Mouse (Mus musculus) hindbrain, embryonic 14.5 days (tissue): ENCODE measurements around the gene Poglut1. TPM values are rescaled to one million over a fixed set of nuclear protein-coding genes. Genes with fewer than 3 reads are reported as not detected.
A peak's percentile ranks its signal among the peaks of the same experiment; 100 is the strongest.
"Not testable (repeated sequence)": the region's sequence is repeated elsewhere in the genome, so short reads cannot be mapped to it uniquely, and the experiment has no call there.

Experiments used
- ATAC-seq: fragments of 200-750 bp; cut with Nextera tagmentation; 2 replicates; pipeline ENCODE4 v1.8.0; 2017; ENCODE audit warnings: moderate number of reproducible peaks, mild to moderate bottlenecking, moderate TSS enrichment, moderate library complexity; ENCODE audit not compliant: low FRiP score
- DNase-seq: peaks from one replicate; pipeline ENCODE4 v3.0.0-alpha.2; 2015; ENCODE audit warnings: low spot score
- H3K27ac ChIP-seq: fragments of 300-500 bp; sonication (generic); 2 replicates; pipeline ENCODE4 v1.5.1; 2014; ENCODE audit warnings: mild to moderate bottlenecking, moderate library complexity
- H3K27me3 ChIP-seq: fragments of 300-500 bp; sonication (generic); 2 replicates; pipeline ENCODE4 v1.6.1; 2014; ENCODE audit warnings: mild to moderate bottlenecking, low read length, mixed read lengths; ENCODE audit not compliant: control insufficient read depth, insufficient read depth
- H3K36me3 ChIP-seq: fragments of 300-500 bp; sonication (generic); replicated peaks from 2 replicates; pipeline ENCODE4 v1.6.1; 2014; ENCODE audit not compliant: control insufficient read depth, insufficient read depth
- H3K4me1 ChIP-seq: fragments of 300-500 bp; sonication (generic); replicated peaks from 2 replicates; pipeline ENCODE4 v1.6.1; 2014; ENCODE audit warnings: antibody characterized with exemption, low read length, mixed read lengths; ENCODE audit not compliant: control insufficient read depth, insufficient read depth
- H3K4me2 ChIP-seq: fragments of 300-500 bp; sonication (generic); replicated peaks from 2 replicates; pipeline ENCODE4 v1.6.1; 2014; ENCODE audit warnings: mild to moderate bottlenecking, moderate library complexity
- H3K4me3 ChIP-seq: fragments of 300-500 bp; sonication (generic); replicated peaks from 2 replicates; pipeline ENCODE4 v1.5.1; 2014; ENCODE audit warnings: mild to moderate bottlenecking, low read length
- H3K9ac ChIP-seq: fragments of 300-500 bp; sonication (generic); 2 replicates; pipeline ENCODE4 v1.6.1; 2014
- H3K9me3 ChIP-seq: fragments of 300-500 bp; sonication (generic); 2 replicates; pipeline ENCODE4 v1.6.1; 2016; ENCODE audit warnings: low read length; ENCODE audit not compliant: control insufficient read depth
- WGBS: fragments of 180-500 bp; shearing (Covaris S2); extraction: QIAGEN DNeasy Blood & Tissue Kit; methylation state at CpG from one replicate; pipeline ENCODE4 v1.1.7; 2014; 5-methylcytosine and 5-hydroxymethylcytosine counted together
- polyA plus RNA-seq: library from polyadenylated mRNA; unstranded; fragments of >200 nt; fragmentation: Nextera tagmentation; extraction: Ambion mirVana; gene quantifications from 2 replicates; pipeline ENCODE4 v1.2.1, GENCODE M21; 2014

Gene Poglut1
- polyA plus RNA-seq, 1 experiment from 2014 or later: 53.6 TPM

DNA sequence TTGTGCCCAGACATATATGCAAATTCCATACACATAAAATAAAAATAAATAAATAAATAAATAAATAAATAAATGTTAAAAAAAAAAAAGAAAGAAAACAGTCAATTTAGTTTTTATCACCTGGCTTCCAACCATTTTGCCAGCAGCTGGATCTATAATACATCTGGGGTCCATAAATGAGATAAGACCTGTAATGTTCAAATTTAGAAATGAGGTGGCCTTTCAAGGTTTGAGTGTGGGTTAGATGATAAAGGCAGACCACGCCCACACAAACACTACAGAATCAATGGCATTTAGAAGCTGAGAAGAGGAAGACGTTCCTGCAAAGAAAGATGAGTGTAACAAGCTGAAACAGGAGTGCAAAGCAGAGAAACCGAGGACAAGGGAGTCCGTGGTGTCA is 68.7 kb downstream of the Poglut1 start:
- WGBS: 82% methylated on average over 4 of the region's 4 CpGs
- H3K4me3 ChIP-seq: no peak overlapping the region
- no peak overlapping the region for H3K9ac ChIP-seq
- no peak for ATAC-seq
- no peak for DNase-seq
- 0 out of 2 replicates have a peak, but pooled peaks cover 14% of the 10 kb centered on the region for H3K4me1 ChIP-seq
- no peaks in the 10 kb centered on the region for H3K9me3 ChIP-seq
- H3K27me3 ChIP-seq: peaks cover 11% of the 10 kb centered on the region; the same call in 1 of the 2 replicates
- no peaks in the 10 kb centered on the region for H3K36me3 ChIP-seq
- H3K4me2 ChIP-seq: no peak overlapping the region
- H3K27ac ChIP-seq: no peak overlapping the region

DNA sequence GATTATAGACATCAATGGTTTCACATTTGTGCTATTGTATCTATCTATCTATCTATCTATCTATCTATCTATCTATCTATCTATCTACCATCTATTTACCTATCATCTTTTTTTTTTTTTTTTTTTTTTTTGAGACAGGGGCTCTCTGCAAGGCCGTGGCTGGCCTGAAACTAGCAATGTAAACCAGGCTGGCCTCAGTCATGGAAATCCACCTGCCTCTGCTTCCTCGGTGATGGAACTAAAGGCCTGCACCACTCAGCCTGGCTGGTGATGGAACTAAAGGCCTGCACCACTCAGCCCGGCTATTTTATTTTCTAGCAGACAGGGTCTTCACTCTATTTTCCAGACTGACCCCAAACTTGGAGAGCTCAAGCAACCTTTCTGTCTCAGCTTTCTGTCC is 71.8 kb downstream of the Poglut1 start:
- 90% methylated on average over 3 of the region's 3 CpGs for WGBS

GRCm38 (mm10) chr16:38477241-38477608 is 72.8 kb downstream of the Poglut1 start:
- peak overlapping the region; percentile 32 for H3K4me3 ChIP-seq
- H3K27ac ChIP-seq, H3K27me3 ChIP-seq, DNase-seq, H3K36me3 ChIP-seq, H3K9me3 ChIP-seq, ATAC-seq: not testable (repeated sequence)
- peak overlapping the region; percentile 55 for H3K9ac ChIP-seq
- WGBS: 39% methylated on average over 14 of the region's 14 CpGs
- H3K4me2 ChIP-seq: peak overlapping the region; percentile 65
- 0 out of 2 replicates have a peak, but pooled peaks cover 10% of the 10 kb centered on the region for H3K4me1 ChIP-seq

More for the DNA sequence above, 71.8 kb downstream of the Poglut1 start:
- H3K9ac ChIP-seq: no peak overlapping the region
- no peak for DNase-seq
- no peak overlapping the region for H3K4me2 ChIP-seq
- H3K36me3 ChIP-seq: no peaks in the 10 kb centered on the region
- H3K4me3 ChIP-seq: no peak overlapping the region
- peaks cover 7% of the 10 kb centered on the region; the same call in 1 of the 2 replicates for H3K27me3 ChIP-seq
- no peak for ATAC-seq
- H3K9me3 ChIP-seq: no peaks in the 10 kb centered on the region
- H3K4me1 ChIP-seq: 0 out of 2 replicates have a peak, but pooled peaks cover 13% of the 10 kb centered on the region
- no peak overlapping the region for H3K27ac ChIP-seq

DNA sequence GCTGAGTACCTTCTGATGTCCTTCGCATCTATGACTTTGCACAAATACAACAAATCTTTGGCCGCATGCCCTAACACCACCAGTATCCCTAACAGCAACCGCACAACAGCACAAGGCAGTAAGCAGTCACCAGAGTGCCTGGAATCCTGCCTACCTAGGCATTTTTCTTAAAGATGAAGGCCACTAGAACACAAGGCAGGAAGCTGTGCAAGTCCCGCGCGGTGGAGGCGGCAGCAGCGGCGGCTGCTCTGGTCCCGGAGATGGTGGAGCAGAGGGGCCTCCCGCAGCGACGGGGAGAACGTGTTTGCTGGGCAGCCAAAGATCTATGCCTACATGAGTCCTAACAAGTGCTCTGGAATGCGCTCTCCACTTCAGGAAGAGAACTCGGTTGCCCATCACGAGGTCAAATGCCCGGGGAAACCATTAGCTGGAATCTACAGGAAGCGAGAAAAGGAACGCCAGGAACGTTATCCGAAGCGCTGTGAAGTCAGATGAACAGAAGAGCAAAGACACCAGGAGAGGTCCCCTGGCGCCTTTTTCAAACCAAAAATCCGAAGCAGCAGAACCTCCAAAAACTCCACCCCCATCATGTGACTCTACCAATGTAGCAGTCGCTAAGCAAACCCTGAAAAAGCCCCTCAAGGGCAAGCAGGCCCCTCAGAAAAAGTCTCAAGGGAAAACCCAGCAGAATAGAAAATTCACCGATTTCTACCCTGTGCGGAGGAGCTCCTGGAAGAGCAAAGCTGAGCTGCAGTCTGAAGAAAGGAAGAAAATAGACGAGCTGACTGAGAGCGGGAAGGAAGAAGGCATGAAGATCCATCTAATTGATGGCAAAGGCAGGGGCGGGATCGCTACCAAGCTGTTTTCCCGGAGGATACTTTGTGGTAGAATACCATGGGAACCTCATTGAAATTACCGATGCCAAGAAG is 73.5 kb downstream of the Poglut1 start:
- no peak for ATAC-seq
- Histone ChIP-seq H3K9me3 (no peaks in the 10 kb centered on the region), H3K4me3 (peak overlapping the region; percentile 32), H3K4me1 (0 out of 2 replicates have a peak, but pooled peaks cover 10% of the 10 kb centered on the region), H3K4me2 (peak overlapping the region; percentile 65), H3K9ac (peak overlapping the region; percentile 55), H3K27me3 (no peaks in the 10 kb centered on the region), H3K36me3 (no peaks in the 10 kb centered on the region), H3K27ac (peak overlapping the region; percentile 38)
- peak; percentile 46 for DNase-seq
- 6% methylated on average over 34 of the region's 34 CpGs for WGBS

DNA sequence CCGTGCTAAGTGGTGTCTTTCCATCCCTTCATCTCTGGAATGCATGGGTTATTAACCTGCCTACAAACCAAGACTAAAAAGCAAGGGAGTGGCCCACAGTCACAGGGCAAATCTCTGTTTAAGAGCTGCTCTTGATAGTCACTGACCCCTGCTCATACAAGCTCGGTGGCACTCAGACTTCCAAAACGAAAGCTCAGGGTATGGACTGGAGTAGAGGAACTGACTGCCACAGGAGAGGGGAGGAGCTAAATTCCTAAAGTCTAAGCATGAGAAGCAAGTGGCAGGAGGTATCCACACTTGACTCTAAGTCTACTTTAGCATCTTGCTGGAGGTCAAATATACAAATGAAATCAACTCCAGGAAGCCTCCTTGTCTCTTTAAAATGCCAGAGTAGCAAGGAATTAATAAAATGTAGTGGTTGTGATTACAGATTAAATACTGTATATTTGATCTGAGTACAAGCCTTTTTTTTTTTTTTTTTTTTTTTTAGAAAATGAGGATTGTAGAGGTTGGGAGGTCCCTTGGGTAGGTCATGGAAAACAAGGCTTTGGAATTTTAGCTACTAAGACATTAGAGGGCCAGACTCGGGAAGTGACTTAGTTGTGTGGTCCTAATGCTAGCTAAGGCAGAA is 74.3 kb downstream of the Poglut1 start:
- H3K4me2 ChIP-seq: peak overlapping the region; percentile 65
- H3K9me3 ChIP-seq: no peaks in the 10 kb centered on the region
- WGBS: 55% methylated on average over 4 of the region's 4 CpGs
- no peaks in the 10 kb centered on the region for H3K36me3 ChIP-seq
- H3K4me3 ChIP-seq: peak overlapping the region; percentile 32; the same call in 1 of the 2 replicates
- no peak overlapping the region for H3K9ac ChIP-seq
- no peak for DNase-seq
- H3K27me3 ChIP-seq: no peaks in the 10 kb centered on the region
- H3K4me1 ChIP-seq: 0 out of 2 replicates have a peak, but pooled peaks cover 10% of the 10 kb centered on the region
- no peak overlapping the region for H3K27ac ChIP-seq
- no peak for ATAC-seq

Other genes with a start within 250 kb of the Poglut1 start
- 1.2 and 1.5 TPM in 2 replicates for gene Maats1, start 208.1 kb downstream of the Poglut1 start, polyA plus RNA-seq
- 74.3 and 97.1 TPM in 2 replicates for gene Cox17, start 203.3 kb downstream of the Poglut1 start, polyA plus RNA-seq
- not detected in 2 replicates for gene Gm21987, start 203.2 kb downstream of the Poglut1 start, polyA plus RNA-seq
- gene Popdc2, start 188.0 kb downstream of the Poglut1 start, polyA plus RNA-seq: 0.24 and 0.26 TPM in 2 replicates
- 0.32 and 0.38 TPM in 2 replicates for gene Pla1a, start 117.1 kb downstream of the Poglut1 start, polyA plus RNA-seq
- gene Adprh, start 97.6 kb downstream of the Poglut1 start, polyA plus RNA-seq: 136 and 146 TPM in 2 replicates
- gene Cd80, start 94.7 kb downstream of the Poglut1 start, polyA plus RNA-seq: 0.64 and 0.88 TPM in 2 replicates
- gene Timmdc1, start 27.6 kb downstream of the Poglut1 start, polyA plus RNA-seq: 25.0 and 29.8 TPM in 2 replicates
- 33.2 and 45.9 TPM in 2 replicates for gene Tmem39a, start 8.4 kb upstream of the Poglut1 start, polyA plus RNA-seq
- 5.6 and 7.8 TPM in 2 replicates for gene Arhgap31, start 163.0 kb upstream of the Poglut1 start, polyA plus RNA-seq
- 40.0 and 41.7 TPM in 2 replicates for gene B4galt4, start 192.0 kb upstream of the Poglut1 start, polyA plus RNA-seq